Mouse (Mus musculus): ENCODE data around the gene Sult3a2.
"Not testable (repeated sequence)": the region's sequence is repeated elsewhere in the genome, so short reads cannot be mapped to it uniquely, and the experiment has no call there.

DNA sequence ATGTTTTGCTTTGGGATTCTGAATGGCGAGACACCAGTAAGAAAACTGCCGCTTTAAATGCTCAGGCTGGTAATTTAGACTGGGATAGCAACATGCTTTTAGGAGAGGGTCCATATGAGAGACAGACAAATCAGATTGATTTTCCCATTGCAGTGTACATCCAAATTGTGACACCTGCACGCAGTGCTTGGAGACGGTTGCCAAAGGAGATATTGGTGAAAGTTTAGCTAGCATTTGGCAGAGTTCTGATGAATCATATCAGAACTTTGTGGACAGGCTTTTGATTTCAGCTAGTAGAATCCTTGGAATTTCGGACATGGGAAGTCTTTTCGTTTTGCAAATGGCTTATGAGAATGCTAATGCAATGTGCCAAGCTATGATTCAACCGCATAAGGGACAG, 51.3 kb downstream of the Sult3a2 start:
- TF ChIP-seq CTCF (IDR thresholded peaks at IDR 0.05; ENCODE audit: borderline replicate concordance, control insufficient read depth, extremely low read depth, insufficient read depth, low read length, poor library complexity); POLR2A (IDR thresholded peaks at IDR 0.05; ENCODE audit: control insufficient read depth, extremely low read depth, insufficient read depth, low read length, poor library complexity): not testable (repeated sequence)
